Mouse (Mus musculus): ENCODE data around the gene Col26a1.

The Col26a1 gene

DNA sequence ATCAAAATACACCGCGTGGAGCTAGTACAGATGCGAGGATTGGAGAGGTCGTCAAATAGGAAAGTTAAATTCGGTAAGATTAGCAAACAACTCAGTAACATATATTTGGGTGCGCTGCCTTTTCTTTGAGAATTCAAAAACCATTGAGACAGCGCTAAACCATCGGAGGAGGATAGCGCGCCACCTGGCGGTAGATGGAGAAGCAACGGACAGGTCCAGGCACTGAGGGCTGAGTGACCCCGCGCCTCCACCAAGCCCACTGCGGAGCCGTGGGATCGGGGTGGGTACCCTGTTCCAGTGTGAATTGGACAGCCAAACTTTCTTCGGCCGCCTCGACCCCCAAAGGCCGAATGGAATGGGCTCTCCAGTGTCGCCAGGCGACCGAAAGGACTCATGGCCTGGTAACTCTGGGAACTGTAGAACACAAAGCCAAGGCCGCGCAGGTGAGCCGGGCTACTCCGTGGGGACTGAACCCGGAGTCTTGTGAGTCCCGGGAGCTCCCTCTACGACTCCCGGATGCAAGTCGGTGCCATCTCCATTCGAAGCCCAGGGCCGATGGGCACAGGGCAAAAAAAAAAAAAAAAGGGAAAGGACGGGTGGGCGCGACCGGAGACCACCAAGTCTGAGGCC, 1.5 kb downstream of the Col26a1 start:
- peak; percentile 66 to 88 for DNase-seq (ENCODE audit: low spot score in 2 of 2)

DNA sequence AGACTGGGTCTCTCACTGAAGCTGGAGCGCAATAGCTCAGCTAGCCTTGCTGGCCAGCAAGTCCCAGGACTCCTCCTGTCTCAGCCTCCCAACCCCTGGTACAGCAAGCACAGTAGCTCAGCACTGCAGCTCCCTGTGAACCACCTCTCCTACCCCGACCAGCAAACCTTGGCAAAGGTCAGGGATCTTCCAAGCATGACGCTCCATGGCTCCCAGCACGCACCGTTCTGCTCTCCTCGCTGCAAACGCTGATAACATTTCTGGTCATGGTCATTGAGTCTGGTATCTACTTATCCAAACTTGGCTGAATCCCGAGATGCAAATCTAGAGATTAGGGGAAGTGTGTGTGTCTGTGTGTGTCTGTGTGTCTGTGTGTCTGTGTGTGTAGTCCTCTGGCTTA, 2.9 kb downstream of the Col26a1 start:
- no peak for DNase-seq (ENCODE audit: low spot score in 2 of 2)

DNA sequence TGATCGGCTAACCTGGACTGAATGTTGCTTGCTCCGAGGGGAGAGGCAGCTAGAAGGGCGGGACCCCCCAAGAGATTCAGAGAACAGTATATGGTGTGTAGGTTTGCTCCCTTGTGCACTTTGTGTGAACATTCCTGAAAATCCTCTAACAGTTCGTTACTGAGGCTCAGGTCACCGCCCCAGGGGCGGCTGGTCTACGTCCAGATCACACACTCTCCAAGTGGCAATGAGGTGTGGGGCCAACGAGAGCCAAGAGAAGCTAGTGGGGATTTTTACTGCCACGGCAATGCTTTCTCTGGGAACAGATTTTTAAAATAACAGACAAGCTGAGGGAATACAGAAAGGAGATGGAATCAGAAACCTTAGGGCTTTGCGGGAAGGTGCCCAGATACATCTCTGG, 8.7 kb downstream of the Col26a1 start:
- DNase-seq (ENCODE audit: low spot score in 2 of 2): no peak

DNA sequence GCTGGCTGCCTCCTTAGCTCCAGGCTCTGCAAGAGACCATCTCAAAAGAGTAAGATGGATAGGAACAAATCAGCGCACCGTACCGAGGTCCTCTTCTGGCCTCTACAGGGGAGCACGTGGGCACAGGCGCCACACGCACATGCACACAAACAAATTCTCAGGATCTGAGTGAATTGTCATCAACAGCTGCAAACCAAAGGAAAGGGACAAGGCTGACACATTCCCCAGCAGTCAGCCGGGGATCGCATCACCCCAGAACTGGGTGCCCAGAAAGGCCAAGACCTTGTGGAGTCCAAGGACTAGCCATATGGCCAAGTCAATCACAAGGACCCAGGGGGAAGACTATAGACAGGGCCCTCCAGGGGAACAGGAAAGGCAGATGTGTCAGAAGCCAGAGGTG, 10.6 kb downstream of the Col26a1 start:
- DNase-seq (ENCODE audit: low spot score in 2 of 2): no peak

- DNase-seq (ENCODE audit: low spot score in 2 of 2): no peak
These were observed 13.4 kb downstream of the Col26a1 start for GRCm38 (mm10) chr5:136869451-136870114.

GRCm38 (mm10) chr5:136867706-136868105, 15.3 kb downstream of the Col26a1 start:
- DNase-seq (ENCODE audit: low spot score in 2 of 2): no peak

GRCm38 (mm10) chr5:136863961-136864674, 18.9 kb downstream of the Col26a1 start:
- DNase-seq (ENCODE audit: low spot score in 2 of 2): peak; percentile 32 to 81

- DNase-seq (ENCODE audit: low spot score in 2 of 2): peak in 1 of 2 experiments; percentile 28
These were observed 19.7 kb downstream of the Col26a1 start for GRCm38 (mm10) chr5:136863276-136863675.

DNA sequence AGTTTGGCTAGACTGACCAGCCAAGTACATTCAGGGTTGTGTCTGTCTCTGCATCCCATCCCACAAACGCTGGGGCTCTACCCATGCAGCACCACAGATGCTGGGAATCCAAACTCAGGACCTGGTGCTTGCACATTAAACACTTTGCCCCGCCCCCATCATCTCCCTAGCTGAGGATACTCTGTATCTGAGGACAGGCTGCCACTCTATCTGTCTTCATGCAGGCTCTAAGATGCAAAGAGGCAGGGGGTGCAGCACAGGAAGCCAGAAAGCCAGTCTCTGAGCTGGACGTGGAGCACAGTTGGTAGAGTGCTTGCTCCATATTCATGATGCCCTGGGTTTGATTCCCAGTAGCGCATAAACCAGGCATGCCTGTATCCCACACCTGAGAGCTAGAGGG, 20.2 kb downstream of the Col26a1 start:
- DNase-seq (ENCODE audit: low spot score in 2 of 2): no peak

- no peak for DNase-seq (ENCODE audit: low spot score in 2 of 2)
These were observed 21.6 kb downstream of the Col26a1 start for GRCm38 (mm10) chr5:136861191-136861940.

- no peak for DNase-seq (ENCODE audit: low spot score in 2 of 2)
These were observed 32.3 kb downstream of the Col26a1 start for GRCm38 (mm10) chr5:136850716-136851115.

DNA sequence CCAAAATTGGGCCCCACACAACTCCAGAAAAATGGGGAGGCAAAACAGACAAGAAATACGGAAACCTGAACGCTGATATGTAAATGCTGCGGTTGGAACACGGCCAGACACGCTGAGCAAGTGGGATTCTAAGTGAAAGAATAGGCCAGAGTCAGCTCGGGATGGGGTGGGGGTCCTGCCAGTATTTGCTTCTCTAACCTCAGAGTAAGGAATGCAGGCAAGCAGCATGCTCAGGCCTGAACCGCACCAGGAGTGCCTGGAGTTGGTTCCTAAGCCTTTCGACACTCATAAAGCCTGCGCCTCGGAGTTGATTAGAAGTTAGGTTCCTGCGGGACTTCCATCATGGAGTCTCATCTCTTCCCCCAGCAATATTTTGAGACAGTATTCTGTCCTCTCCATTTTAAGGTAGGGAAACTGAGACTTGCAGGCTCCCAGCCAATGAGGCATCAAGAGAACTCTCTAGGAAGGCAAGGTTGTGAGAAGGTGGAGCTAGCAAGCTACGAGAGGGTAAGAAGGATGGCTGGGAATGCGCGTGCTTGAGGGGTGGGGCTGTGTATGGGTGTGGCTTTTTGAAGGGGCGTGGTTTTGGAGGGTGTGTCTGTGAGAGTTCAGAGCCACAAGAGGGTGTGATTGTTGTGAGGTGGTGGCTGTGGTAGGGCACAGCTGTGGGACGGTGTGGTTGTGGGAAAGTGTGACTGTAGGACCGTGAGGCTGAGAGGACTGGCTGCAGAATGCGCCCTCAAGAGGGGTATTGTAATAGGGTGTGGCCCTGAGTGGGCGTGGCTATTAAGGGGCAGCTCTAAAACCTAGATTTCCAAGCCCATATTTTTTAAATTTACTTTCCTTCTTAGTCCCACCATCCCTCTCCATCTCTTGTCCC, 36.4 kb downstream of the Col26a1 start:
- DNase-seq (ENCODE audit: low spot score in 2 of 2): no peak

DNA sequence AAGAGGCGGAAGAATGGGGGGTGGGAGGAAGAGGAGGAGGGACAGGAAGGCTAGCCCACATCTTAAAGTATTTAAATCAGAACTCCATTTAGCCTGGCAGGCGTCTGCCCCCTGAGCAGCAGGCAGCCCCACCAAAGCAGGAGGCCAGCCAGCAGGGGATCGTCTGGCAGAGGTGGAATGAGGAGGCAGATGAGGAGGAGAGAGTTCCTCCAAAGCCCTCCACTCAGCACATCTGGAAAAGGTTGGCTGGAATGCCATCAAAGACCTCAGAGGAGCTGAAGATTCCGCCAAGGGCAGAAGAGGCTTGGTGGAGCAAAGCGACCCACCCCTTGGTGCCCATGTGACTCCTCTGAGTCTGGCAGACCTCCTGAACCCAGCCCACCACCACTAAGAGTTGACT, 39.1 kb downstream of the Col26a1 start:
- DNase-seq (ENCODE audit: low spot score in 2 of 2): no peak

GRCm38 (mm10) chr5:136840036-136840435, 43.0 kb downstream of the Col26a1 start:
- DNase-seq (ENCODE audit: low spot score in 2 of 2): peak; percentile 14 to 76

DNA sequence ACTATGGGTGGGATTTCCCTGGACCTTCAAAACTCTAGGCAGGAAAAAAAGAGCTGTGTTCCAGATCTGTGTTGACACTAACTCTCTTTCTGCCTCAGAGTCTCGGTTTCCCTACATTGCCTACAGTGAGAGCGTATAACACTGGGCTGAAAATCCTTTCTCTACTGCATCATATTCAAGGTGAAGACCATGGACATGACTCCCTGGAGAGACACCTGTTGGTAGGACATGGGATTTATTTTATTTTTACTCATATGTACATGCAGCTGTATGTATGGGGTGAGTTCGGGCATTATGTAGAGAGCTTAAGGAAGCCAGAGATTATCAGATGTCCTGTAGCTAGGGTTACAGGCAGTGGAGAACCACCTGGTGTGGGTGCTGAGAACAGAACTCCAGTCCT, 50.0 kb downstream of the Col26a1 start:
- DNase-seq (ENCODE audit: low spot score in 2 of 2): no peak

DNA sequence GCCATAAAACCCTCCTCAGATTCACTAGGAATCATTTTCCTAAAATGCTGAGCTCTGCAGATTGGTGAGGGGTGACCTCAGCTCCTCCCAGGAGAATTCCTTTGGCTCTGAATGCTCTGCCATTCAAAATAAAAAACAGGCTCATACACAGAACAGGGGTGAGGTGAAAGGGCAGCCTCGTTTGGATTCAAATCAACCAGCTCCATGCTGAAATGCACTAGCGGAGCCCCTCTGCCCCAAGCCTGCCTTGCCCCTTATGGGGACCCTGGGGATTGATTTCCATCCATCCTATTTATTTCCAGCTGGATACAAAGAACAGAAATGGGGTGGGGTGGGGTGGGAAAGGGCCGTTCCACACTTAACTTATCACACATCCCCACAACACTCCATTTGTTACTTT, 52.9 kb downstream of the Col26a1 start:
- no peak for DNase-seq (ENCODE audit: low spot score in 2 of 2)

GRCm38 (mm10) chr5:136821971-136822370, 61.0 kb downstream of the Col26a1 start:
- no peak for DNase-seq (ENCODE audit: low spot score in 2 of 2)

DNA sequence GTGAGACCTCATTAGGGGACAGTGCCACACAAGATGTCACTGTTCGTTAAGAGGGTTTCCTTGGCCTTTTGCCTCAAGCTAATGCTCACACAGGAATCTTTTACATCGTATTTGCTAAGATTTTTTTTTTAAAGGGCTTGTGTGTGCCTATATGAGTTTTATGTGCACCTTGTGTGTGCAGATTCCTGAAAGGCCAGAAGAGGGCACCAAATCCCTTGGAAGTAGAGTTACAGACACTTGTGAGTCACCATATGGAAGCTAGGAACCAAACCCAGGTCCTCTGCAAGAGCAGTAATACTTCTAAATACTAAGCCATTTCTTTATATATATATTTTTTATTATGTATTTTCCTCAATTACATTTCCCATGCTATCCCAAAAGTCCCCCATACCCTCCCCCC, 62.1 kb downstream of the Col26a1 start:
- no peak for DNase-seq (ENCODE audit: low spot score in 2 of 2)

DNA sequence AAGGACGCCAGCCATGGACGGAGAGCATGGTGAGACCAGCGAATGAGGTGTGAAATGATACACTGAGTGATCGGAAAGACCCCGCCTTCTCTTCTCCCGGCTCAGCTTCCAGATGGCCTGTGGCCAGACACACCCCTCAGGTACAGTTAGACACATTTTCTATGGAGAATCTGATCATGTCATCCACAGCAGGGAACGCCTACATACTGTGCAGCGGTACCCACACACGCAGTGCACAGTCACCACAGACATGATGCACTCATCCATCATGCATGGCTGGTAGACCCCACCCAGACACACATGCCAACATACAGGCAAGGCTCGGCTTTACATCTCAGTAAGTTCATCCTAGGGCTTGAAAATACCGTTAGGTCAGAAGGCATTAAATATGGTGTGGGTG, 63.3 kb downstream of the Col26a1 start:
- no peak for DNase-seq (ENCODE audit: low spot score in 2 of 2)

- no peak for DNase-seq (ENCODE audit: low spot score in 2 of 2)
These were observed 72.3 kb downstream of the Col26a1 start for GRCm38 (mm10) chr5:136810539-136811374.
